Mouse (Mus musculus): ENCODE measurements at regions not wholly inside any gene's neighbourhood (a gene's known extent, or its start where the extent isn't known, plus 50 kb on each side); places are given as distances from the start of the nearest gene placed in this dataset.

- Histone ChIP-seq H3K4me3 (replicated peaks; ENCODE audit: insufficient read depth, low read depth, low read length) (no peak overlapping the region), H3K4me1 (ENCODE audit: control insufficient read depth, insufficient read depth, low read length) (no peaks in the 10 kb centered on the region), H3K27me3 (ENCODE audit: control insufficient read depth, insufficient read depth, low read length) (no peaks in the 10 kb centered on the region), H3K27ac (ENCODE audit: insufficient read depth, low read length) (no peak overlapping the region)
- 79% methylated on average over 3 of the region's 3 CpGs for WGBS
- no peak for DNase-seq
- no peak for TF ChIP-seq POLR2A (IDR thresholded peaks at IDR 0.05; ENCODE audit: borderline replicate concordance, insufficient read depth, low read length)
- no peak for TF ChIP-seq CTCF (IDR thresholded peaks at IDR 0.05; ENCODE audit: borderline replicate concordance, insufficient read depth, low read depth, low read length)
Observed at GRCm38 (mm10) chr3:21404058-21404457, 672.4 kb upstream of the Tbl1xr1 start.

- Histone ChIP-seq H3K27ac (ENCODE audit: insufficient read depth, low read length) (no peak overlapping the region), H3K4me1 (ENCODE audit: control insufficient read depth, insufficient read depth, low read length) (no peaks in the 10 kb centered on the region), H3K4me3 (replicated peaks; ENCODE audit: insufficient read depth, low read depth, low read length) (no peak overlapping the region), H3K27me3 (ENCODE audit: control insufficient read depth, insufficient read depth, low read length) (no peaks in the 10 kb centered on the region)
- TF ChIP-seq CTCF (IDR thresholded peaks at IDR 0.05; ENCODE audit: borderline replicate concordance, insufficient read depth, low read depth, low read length) (no peak), POLR2A (IDR thresholded peaks at IDR 0.05; ENCODE audit: borderline replicate concordance, insufficient read depth, low read length) (no peak)
- no peak for DNase-seq
- 87% methylated on average over 5 of the region's 5 CpGs for WGBS
Observed at GRCm38 (mm10) chr3:21407077-21407476, 669.4 kb upstream of the Tbl1xr1 start.

GRCm38 (mm10) chr3:21412010-21412409, 664.4 kb upstream of the Tbl1xr1 start:
- no peak for DNase-seq
- Histone ChIP-seq H3K27ac (ENCODE audit: insufficient read depth, low read length) (no peak overlapping the region), H3K27me3 (ENCODE audit: control insufficient read depth, insufficient read depth, low read length) (no peaks in the 10 kb centered on the region), H3K4me3 (replicated peaks; ENCODE audit: insufficient read depth, low read depth, low read length) (no peak overlapping the region), H3K4me1 (ENCODE audit: control insufficient read depth, insufficient read depth, low read length) (no peaks in the 10 kb centered on the region)
- WGBS, result 93% methylated on average over 2 of the region's 2 CpGs
- TF ChIP-seq CTCF (IDR thresholded peaks at IDR 0.05; ENCODE audit: borderline replicate concordance, insufficient read depth, low read depth, low read length), result no peak
- no peak for TF ChIP-seq POLR2A (IDR thresholded peaks at IDR 0.05; ENCODE audit: borderline replicate concordance, insufficient read depth, low read length)

GRCm38 (mm10) chr3:21423139-21423538, 653.3 kb upstream of the Tbl1xr1 start:
- no peaks in the 10 kb centered on the region for H3K27me3 ChIP-seq (ENCODE audit: control insufficient read depth, insufficient read depth, low read length)
- H3K4me1 ChIP-seq (ENCODE audit: control insufficient read depth, insufficient read depth, low read length), result no peaks in the 10 kb centered on the region
- H3K4me3 ChIP-seq (replicated peaks; ENCODE audit: insufficient read depth, low read depth, low read length), result no peak overlapping the region
- TF ChIP-seq POLR2A (IDR thresholded peaks at IDR 0.05; ENCODE audit: borderline replicate concordance, insufficient read depth, low read length) (no peak), CTCF (IDR thresholded peaks at IDR 0.05; ENCODE audit: borderline replicate concordance, insufficient read depth, low read depth, low read length) (no peak)
- WGBS, result 58% methylated on average over 5 of the region's 5 CpGs
- no peak for DNase-seq
- H3K27ac ChIP-seq (ENCODE audit: insufficient read depth, low read length), result no peak overlapping the region

GRCm38 (mm10) chr3:21426538-21426937, 649.9 kb upstream of the Tbl1xr1 start:
- Histone ChIP-seq H3K4me3 (replicated peaks; ENCODE audit: insufficient read depth, low read depth, low read length) (no peak overlapping the region), H3K27ac (ENCODE audit: insufficient read depth, low read length) (no peak overlapping the region), H3K4me1 (ENCODE audit: control insufficient read depth, insufficient read depth, low read length) (no peaks in the 10 kb centered on the region), H3K27me3 (ENCODE audit: control insufficient read depth, insufficient read depth, low read length) (no peaks in the 10 kb centered on the region)
- no peak for DNase-seq
- TF ChIP-seq CTCF (IDR thresholded peaks at IDR 0.05; ENCODE audit: borderline replicate concordance, insufficient read depth, low read depth, low read length), result no peak
- TF ChIP-seq POLR2A (IDR thresholded peaks at IDR 0.05; ENCODE audit: borderline replicate concordance, insufficient read depth, low read length), result no peak
- WGBS, result 92% methylated on average over 6 of the region's 6 CpGs

- WGBS, result 46% methylated on average over 6 of the region's 6 CpGs
- DNase-seq, result no peak
- Histone ChIP-seq H3K27ac (ENCODE audit: insufficient read depth, low read length) (no peak overlapping the region), H3K4me3 (replicated peaks; ENCODE audit: insufficient read depth, low read depth, low read length) (no peak overlapping the region), H3K27me3 (ENCODE audit: control insufficient read depth, insufficient read depth, low read length) (no peaks in the 10 kb centered on the region), H3K4me1 (ENCODE audit: control insufficient read depth, insufficient read depth, low read length) (no peaks in the 10 kb centered on the region)
- TF ChIP-seq CTCF (IDR thresholded peaks at IDR 0.05; ENCODE audit: borderline replicate concordance, insufficient read depth, low read depth, low read length) (no peak), POLR2A (IDR thresholded peaks at IDR 0.05; ENCODE audit: borderline replicate concordance, insufficient read depth, low read length) (no peak)
Observed at GRCm38 (mm10) chr3:21427408-21428031, 648.9 kb upstream of the Tbl1xr1 start.

- no peak for DNase-seq
- H3K27ac ChIP-seq (ENCODE audit: insufficient read depth, low read length), result no peak overlapping the region
- no peak overlapping the region for H3K4me3 ChIP-seq (replicated peaks; ENCODE audit: insufficient read depth, low read depth, low read length)
- H3K4me1 ChIP-seq (ENCODE audit: control insufficient read depth, insufficient read depth, low read length), result no peaks in the 10 kb centered on the region
- 68% methylated on average over 2 of the region's 2 CpGs for WGBS
- no peak for TF ChIP-seq CTCF (IDR thresholded peaks at IDR 0.05; ENCODE audit: borderline replicate concordance, insufficient read depth, low read depth, low read length)
- TF ChIP-seq POLR2A (IDR thresholded peaks at IDR 0.05; ENCODE audit: borderline replicate concordance, insufficient read depth, low read length), result no peak
- no peaks in the 10 kb centered on the region for H3K27me3 ChIP-seq (ENCODE audit: control insufficient read depth, insufficient read depth, low read length)
Observed at GRCm38 (mm10) chr3:21428120-21428519, 648.3 kb upstream of the Tbl1xr1 start.

- Histone ChIP-seq H3K4me3 (replicated peaks; ENCODE audit: insufficient read depth, low read depth, low read length) (no peak overlapping the region), H3K27me3 (ENCODE audit: control insufficient read depth, insufficient read depth, low read length) (no peaks in the 10 kb centered on the region), H3K4me1 (ENCODE audit: control insufficient read depth, insufficient read depth, low read length) (no peaks in the 10 kb centered on the region), H3K27ac (ENCODE audit: insufficient read depth, low read length) (no peak overlapping the region)
- DNase-seq, result no peak
- 82% methylated on average over 4 of the region's 4 CpGs for WGBS
- TF ChIP-seq CTCF (IDR thresholded peaks at IDR 0.05; ENCODE audit: borderline replicate concordance, insufficient read depth, low read depth, low read length) (no peak), POLR2A (IDR thresholded peaks at IDR 0.05; ENCODE audit: borderline replicate concordance, insufficient read depth, low read length) (no peak)
Observed at GRCm38 (mm10) chr3:21464245-21464644, 612.2 kb upstream of the Tbl1xr1 start.
